Comparison of ENCODE assay signal across 19 mouse cellular contexts in the genomic region with DNA sequence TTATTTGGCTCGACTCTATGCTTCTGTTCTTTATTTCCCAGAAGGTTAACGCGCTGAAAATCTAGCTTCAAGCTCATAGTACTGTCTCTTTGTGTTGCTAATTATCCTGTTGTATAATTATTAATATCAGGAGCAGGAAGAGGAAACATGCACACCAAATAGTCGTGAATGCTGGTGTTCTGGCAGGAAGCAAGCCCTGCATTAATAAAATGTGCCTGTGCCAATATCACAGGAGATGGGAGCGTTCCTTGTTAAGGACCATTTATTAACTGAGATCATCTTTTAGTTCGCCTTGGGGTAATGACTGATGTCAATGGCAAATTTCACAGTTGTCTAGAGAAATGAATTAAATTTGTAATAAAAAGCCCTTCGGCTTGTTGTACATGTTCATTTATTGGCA.
DNase-seq lines count a peak whose midpoint lies in the region; ATAC-seq lines count a peak whose summit lies in the region.
"Had no signal": no experiment of that assay in that cellular context is flagged by ENCODE, and none has a peak within 500 bp of the region (broad histone marks: within the 10 kb centered on the region; RNA-seq: fewer than 3 reads in every experiment).

No protein-coding gene starts in this region.

- no peaks in the 10 kb centered on the region for H3K27me3 ChIP-seq in midbrain, embryonic 10.5 days (ENCODE audit: low read depth, poor library complexity, severe bottlenecking)
- H3K27me3 ChIP-seq in kidney, embryonic 14.5 days (ENCODE audit: control insufficient read depth, insufficient read depth, low read length) = no peaks in the 10 kb centered on the region
- H3K27me3 ChIP-seq: kidney, embryonic 15.5 days; liver, embryonic 12.5 days had no signal

- 0 out of 2 replicates have a peak overlapping the region, but pooled peaks have one; percentile 13 for H3K27ac ChIP-seq in midbrain, embryonic 10.5 days (replicated peaks)
- no peak overlapping the region for H3K27ac ChIP-seq in kidney, embryonic 14.5 days (ENCODE audit: low read depth, low read length)
- H3K27ac ChIP-seq: embryonic facial prominence, embryonic 10.5 days; kidney, embryonic 15.5 days; liver, embryonic 12.5 days had no signal

- no peak overlapping the region for H3K4me2 ChIP-seq in kidney, embryonic 14.5 days (replicated peaks; ENCODE audit: low read depth, low read length)
- H3K4me2 ChIP-seq: kidney, embryonic 15.5 days; liver, embryonic 12.5 days had no signal

- H3K36me3 ChIP-seq in midbrain, embryonic 10.5 days = no peaks in the 10 kb centered on the region
- no peaks in the 10 kb centered on the region for H3K36me3 ChIP-seq in kidney, embryonic 14.5 days (ENCODE audit: control insufficient read depth, insufficient read depth, low read length)
- H3K36me3 ChIP-seq: embryonic facial prominence, embryonic 10.5 days; G1E; kidney, embryonic 15.5 days; liver, embryonic 12.5 days had no signal

- no peaks in the 10 kb centered on the region for H3K9me3 ChIP-seq in midbrain, embryonic 10.5 days (replicated peaks)
- no peaks in the 10 kb centered on the region for H3K9me3 ChIP-seq in kidney, embryonic 14.5 days (ENCODE audit: control insufficient read depth, low read length)
- H3K9me3 ChIP-seq: embryonic facial prominence, embryonic 10.5 days; kidney, embryonic 15.5 days; liver, embryonic 12.5 days had no signal

- no peak overlapping the region for H3K9ac ChIP-seq in kidney, embryonic 14.5 days (ENCODE audit: low read depth, low read length)
- H3K9ac ChIP-seq: kidney, embryonic 15.5 days; liver, embryonic 12.5 days had no signal

- WGBS in midbrain, embryonic 10.5 days = 78% methylated on average over 7 of the region's 7 CpGs
- 56% methylated on average over 7 of the region's 7 CpGs for whole genome bisulfite sequencing in kidney, embryonic 14.5 days

- peak; percentile 7 to 8 for DNase-seq in cerebellum, postnatal 10 days
- no peak for DNase-seq in cerebellum, adult 8-10 months
- peak; percentile 13 for DNase-seq in retina, postnatal 1 day
- DNase-seq in retina, embryonic 14.5 days (ENCODE audit: low spot score) = no peak
- DNase-seq in midbrain, embryonic 10.5 days (ENCODE audit: low spot score) = no peak
- no peak for DNase-seq in kidney, adult 9 months
- DNase-seq in lung, postnatal 4 days = no peak
- DNase-seq: cerebellum, postnatal 14 days; gastrocnemius, postnatal 36 days; heart, postnatal 10 days; right cerebral cortex, postnatal 4 days; thymus, postnatal 36 days had no signal

- no peak overlapping the region for H3K4me3 ChIP-seq in midbrain, embryonic 10.5 days
- no peak overlapping the region for H3K4me3 ChIP-seq in kidney, embryonic 14.5 days (ENCODE audit: low read length)
- H3K4me3 ChIP-seq: embryonic facial prominence, embryonic 10.5 days; kidney, embryonic 15.5 days; liver, embryonic 12.5 days had no signal

- no peak for ATAC-seq in kidney, embryonic 14.5 days (ENCODE audit: low FRiP score, low TSS enrichment)
- ATAC-seq: CD4-positive, CD25-positive, alpha-beta regulatory T cell, adult 4 months; inflammation-experienced regulatory T-cells, adult 6 months; liver, embryonic 12.5 days had no signal

- H3K4me1 ChIP-seq in midbrain, embryonic 10.5 days = peaks cover 62% of the 10 kb centered on the region
- H3K4me1 ChIP-seq in kidney, embryonic 14.5 days (ENCODE audit: control insufficient read depth, insufficient read depth, low read length) = no peaks in the 10 kb centered on the region
- H3K4me1 ChIP-seq: liver, embryonic 12.5 days had no signal

Comparison
In these comparisons a context has a peak if more than half of its experiments do, and no peak if none do; other contexts are left out.
1. DNase-seq: peak in cerebellum, postnatal 10 days (2 of 2) and retina, postnatal 1 day (single experiment); none in cerebellum, adult 8-10 months (single experiment), retina, embryonic 14.5 days (single experiment), midbrain, embryonic 10.5 days (single experiment), kidney, adult 9 months (single experiment) and lung, postnatal 4 days (0 of 2).